Mouse (Mus musculus) G1E (cell line): ENCODE data around the gene Zfp512b. TPM values are rescaled to one million over a fixed set of nuclear protein-coding genes. Genes with fewer than 3 reads are reported as not detected.

ENCODE experiments used
- ATAC-seq: 2 replicates; pipeline ENCODE4 v1.8.0; 2016; ENCODE audit warnings: mild to moderate bottlenecking; ENCODE audit not compliant: insufficient number of reproducible peaks, poor library complexity, low FRiP score, severe bottlenecking; ENCODE audit errors: extremely low read depth
- DNase-seq: peaks from one replicate; pipeline ENCODE4 v3.0.0; 2012; ENCODE audit warnings: low spot score
- H3K27me3 ChIP-seq: 2 replicates; pipeline ENCODE4 v1.6.1; 2012; ENCODE audit warnings: mild to moderate bottlenecking, low read length, inconsistent platforms; ENCODE audit not compliant: insufficient read depth
- H3K36me3 ChIP-seq: replicated peaks from 2 replicates; pipeline ENCODE3; 2012; ENCODE audit warnings: mild to moderate bottlenecking, inconsistent platforms
- H3K4me1 ChIP-seq: 2 replicates; pipeline ENCODE4 v1.6.1; 2012; ENCODE audit warnings: low read depth, low read length, inconsistent platforms, mixed read lengths; ENCODE audit not compliant: insufficient read depth
- H3K4me3 ChIP-seq: 2 replicates; pipeline ENCODE4 v1.5.1; 2012; ENCODE audit warnings: low read depth, mild to moderate bottlenecking, inconsistent platforms, low read length, moderate library complexity, mixed read lengths
- H3K9me3 ChIP-seq: replicated peaks from 2 replicates; pipeline ENCODE4 v1.6.1; 2012; ENCODE audit warnings: inconsistent platforms
- CTCF ChIP-seq: IDR thresholded peaks from 2 replicates; pipeline ENCODE4 v1.5.1; 2012; ENCODE audit warnings: low read depth, low read length, inconsistent platforms, mixed read lengths
- GATA1 ChIP-seq: IDR thresholded peaks from 2 replicates; pipeline ENCODE4 v1.6.1; 2012; ENCODE audit warnings: borderline replicate concordance, low read length, inconsistent platforms, mixed read lengths
- GATA2 ChIP-seq: IDR thresholded peaks from 2 replicates; pipeline ENCODE4 v1.6.1; 2012; ENCODE audit warnings: low read depth, low read length, inconsistent platforms, borderline replicate concordance
- POLR2AphosphoS5 ChIP-seq: IDR thresholded peaks from 2 replicates; pipeline ENCODE4 v1.6.1; 2012; ENCODE audit warnings: low read depth, low read length, inconsistent platforms; ENCODE audit not compliant: insufficient replicate concordance
- TAL1 ChIP-seq: conservative IDR thresholded peaks from 2 replicates; pipeline ENCODE4 v1.6.1; 2012; ENCODE audit warnings: low read depth, low read length, inconsistent platforms, mixed read lengths
- polyA plus RNA-seq: library from polyadenylated mRNA; stranded (reverse); fragments of >175 nt; gene quantifications from 2 replicates; pipeline ENCODE4 v1.2.3, GENCODE M21; 2012
- total RNA-seq, 2 experiments: library from RNA; stranded (forward) in 1 of 2; stranded (reverse) in 1 of 2; fragments of 200-1000 nt in 1 of 2; fragments of >200 nt in 1 of 2; fragmentation: Nextera tagmentation in 1 of 2; gene quantifications; 2 replicates each; pipeline ENCODE4 v1.2.3; 2014 to 2017

The Zfp512b gene
- total and polyA plus RNA-seq, 3 experiments: 19.8 to 88.2 (median 40.5) TPM

DNA sequence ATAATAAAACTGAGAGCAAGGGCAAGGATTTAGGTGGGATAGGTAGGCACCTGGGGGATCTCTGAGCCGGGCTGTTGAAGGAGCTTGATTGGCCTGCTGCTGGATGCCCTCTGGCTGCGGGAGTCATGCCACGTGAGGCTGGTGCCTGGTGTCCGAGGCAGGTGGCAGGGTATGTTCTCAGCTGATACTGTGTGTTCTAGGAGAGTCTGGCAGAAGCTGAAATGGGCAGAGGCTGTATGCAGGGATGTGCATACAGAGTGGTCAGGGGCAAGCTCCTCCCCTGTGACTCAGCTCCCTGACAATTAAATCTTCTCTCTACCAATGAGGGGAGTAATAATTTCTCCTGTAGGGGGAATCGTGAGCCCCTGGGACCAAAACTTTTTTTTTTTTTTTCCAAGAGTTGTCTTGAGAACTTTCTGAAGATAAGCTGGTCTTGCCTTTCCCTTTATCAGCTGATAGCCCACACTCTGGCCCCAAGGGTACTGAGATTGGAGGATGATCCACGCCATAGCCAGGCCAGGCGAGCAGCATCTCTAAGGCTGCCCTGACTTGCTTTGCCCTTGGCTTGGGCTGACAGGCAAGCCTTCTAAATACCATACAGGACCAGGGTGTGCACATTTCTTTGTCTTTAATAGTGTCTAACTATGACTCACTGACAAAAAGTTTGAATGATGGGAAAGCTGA is 4.9 kb upstream of the Zfp512b start:
- Histone ChIP-seq H3K36me3 (peaks cover 24% of the 10 kb centered on the region), H3K4me1 (peaks cover 63% of the 10 kb centered on the region), H3K27me3 (peaks cover 5% of the 10 kb centered on the region; the same call in 1 of the 2 replicates), H3K9me3 (no peaks in the 10 kb centered on the region), H3K4me3 (no peak overlapping the region)
- DNase-seq (peak; percentile 72), ATAC-seq (peak; percentile 43; the same call in 1 of the 2 replicates)
- TF ChIP-seq POLR2AphosphoS5 (no peak), CTCF (0 out of 2 replicates have a peak, but pooled peaks have one; percentile 19)

DNA sequence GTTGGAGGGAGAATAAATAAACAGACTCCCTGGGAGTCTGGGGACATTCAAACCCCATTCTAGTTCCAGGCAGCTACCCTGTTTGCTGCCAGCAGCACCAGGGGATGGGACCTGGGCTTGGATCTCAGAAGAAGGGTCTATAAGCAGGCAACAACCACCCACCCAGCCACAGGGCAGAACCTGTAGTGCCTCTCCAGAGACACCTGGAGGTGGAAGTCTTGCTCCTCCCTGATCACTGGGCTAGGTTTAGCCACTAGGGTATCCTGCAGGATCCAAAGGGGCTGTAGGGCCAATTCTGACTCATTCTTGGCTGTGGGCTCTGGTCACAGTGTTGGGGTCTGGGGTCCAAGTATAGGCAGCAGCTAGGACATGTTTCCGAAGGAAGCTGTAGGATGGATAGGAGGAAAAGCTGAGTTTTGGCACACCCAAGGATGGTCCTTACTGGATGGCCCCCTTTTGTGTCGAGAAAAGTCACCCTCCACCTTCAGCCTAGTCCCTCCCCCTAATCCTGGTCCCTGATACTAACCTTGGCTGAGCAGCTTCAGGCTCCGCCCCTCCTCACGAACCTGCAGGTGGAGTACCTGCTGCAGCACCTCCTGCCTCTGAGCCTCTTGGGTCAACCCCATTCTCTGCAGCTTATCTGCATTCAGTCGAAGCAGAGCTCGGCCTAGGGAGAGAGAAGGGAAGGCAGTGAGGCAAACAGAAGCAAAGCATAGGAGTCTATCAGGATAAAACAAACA is 3.8 kb upstream of the Zfp512b start:
- Histone ChIP-seq H3K4me3 (no peak overlapping the region), H3K27me3 (peaks cover 5% of the 10 kb centered on the region; the same call in 1 of the 2 replicates), H3K4me1 (peaks cover 63% of the 10 kb centered on the region), H3K9me3 (no peaks in the 10 kb centered on the region), H3K36me3 (peaks cover 26% of the 10 kb centered on the region)
- TF ChIP-seq GATA2: no peak
- TF ChIP-seq TAL1: no peak
- TF ChIP-seq CTCF: no peak
- TF ChIP-seq POLR2AphosphoS5: no peak
- TF ChIP-seq GATA1: no peak
- ATAC-seq: no peak
- DNase-seq: no peak

DNA sequence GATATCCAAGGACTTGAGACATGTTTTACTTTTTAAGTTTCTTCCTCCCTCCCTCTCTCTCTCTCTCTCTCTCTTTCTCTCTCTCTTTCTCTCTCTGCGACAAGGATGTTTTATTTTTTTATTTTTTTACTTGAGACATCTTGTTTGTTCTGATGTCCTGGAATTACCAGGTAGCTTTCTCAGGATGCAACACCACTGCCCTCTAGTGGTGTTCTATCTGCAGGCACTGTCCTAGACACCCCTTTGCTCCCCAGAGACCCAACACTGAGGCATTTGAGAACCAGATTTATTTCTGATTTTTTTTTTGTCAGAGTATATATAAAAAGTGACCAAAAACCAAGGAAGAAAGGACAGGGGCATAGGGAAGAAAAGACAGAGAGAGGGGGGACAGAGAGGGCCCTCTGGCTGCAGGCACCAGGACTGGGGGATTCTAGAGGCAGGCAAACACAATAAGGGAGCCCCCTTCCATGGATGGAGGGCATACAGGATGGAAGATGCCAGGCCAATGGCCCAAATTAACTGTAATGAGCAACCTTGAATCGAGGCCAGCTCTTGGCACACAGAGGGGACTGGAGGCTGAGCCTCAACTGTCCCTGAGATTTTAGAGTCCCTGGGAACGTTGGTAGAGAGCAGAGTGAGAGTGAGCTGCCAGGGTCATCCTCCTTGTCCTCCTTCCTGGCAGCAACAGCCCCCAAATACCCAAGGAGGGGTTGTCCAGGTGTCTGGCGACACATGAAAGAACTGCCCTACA is 2.5 kb upstream of the Zfp512b start:
- Histone ChIP-seq H3K9me3 (no peaks in the 10 kb centered on the region), H3K36me3 (peaks cover 38% of the 10 kb centered on the region), H3K4me3 (no peak overlapping the region), H3K27me3 (peaks cover 5% of the 10 kb centered on the region; the same call in 1 of the 2 replicates), H3K4me1 (peaks cover 65% of the 10 kb centered on the region)
- TF ChIP-seq POLR2AphosphoS5 (no peak), GATA2 (no peak), GATA1 (no peak), CTCF (peak; percentile 53), TAL1 (no peak)
- DNase-seq: no peak
- ATAC-seq: no peak

DNA sequence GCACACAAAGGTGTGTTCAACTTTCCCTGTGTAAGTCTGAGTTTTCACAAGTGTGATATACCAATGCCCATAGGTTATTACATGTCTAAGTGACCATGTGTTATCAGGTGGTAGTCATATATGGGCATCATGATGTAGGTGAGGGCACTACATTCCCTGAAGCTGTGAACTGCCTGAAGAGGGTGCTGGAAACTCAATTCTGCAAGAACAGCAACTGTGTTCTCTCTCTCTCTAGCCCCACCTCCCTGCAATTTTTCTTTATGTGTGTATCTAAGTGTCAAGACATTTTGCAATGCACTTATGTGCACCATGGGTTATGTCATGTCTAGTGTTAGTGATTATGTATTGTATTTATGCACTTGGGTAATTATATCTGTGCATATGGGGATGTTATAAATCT is 1.3 kb upstream of the Zfp512b start:
- Histone ChIP-seq H3K9me3 (no peaks in the 10 kb centered on the region), H3K4me3 (no peak overlapping the region), H3K4me1 (peaks cover 61% of the 10 kb centered on the region), H3K27me3 (0 out of 2 replicates have a peak, but pooled peaks cover 3% of the 10 kb centered on the region), H3K36me3 (peaks cover 50% of the 10 kb centered on the region)
- DNase-seq (no peak), ATAC-seq (no peak)
- TF ChIP-seq POLR2AphosphoS5 (no peak), CTCF (no peak), GATA2 (no peak), TAL1 (no peak), GATA1 (no peak)

DNA sequence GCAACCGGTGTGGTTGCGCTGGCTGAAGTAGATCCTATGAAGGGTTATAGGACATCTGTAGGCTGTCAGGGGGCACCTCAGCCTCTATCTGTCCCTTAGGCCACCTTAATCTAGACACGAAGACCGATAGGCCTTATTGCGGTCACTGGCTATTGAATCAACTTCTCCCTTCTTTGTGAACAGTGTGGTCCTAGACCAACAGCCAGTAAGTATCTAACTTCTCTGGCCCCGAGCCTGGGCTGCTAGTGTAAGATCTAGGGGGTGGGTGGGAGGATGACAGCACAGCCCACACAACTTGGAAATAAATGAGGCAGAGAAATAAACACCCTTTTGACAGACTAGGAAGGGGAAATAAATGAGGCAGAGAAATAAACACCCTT is 429 bp upstream of the Zfp512b start:
- Histone ChIP-seq H3K36me3 (peaks cover 59% of the 10 kb centered on the region), H3K9me3 (no peaks in the 10 kb centered on the region), H3K4me3 (peak overlapping the region; percentile 80), H3K4me1 (peaks cover 58% of the 10 kb centered on the region), H3K27me3 (no peaks in the 10 kb centered on the region)
- no peak for TF ChIP-seq TAL1
- TF ChIP-seq POLR2AphosphoS5: 0 out of 2 replicates have a peak, but pooled peaks have one; percentile 44
- no peak for TF ChIP-seq GATA2
- TF ChIP-seq GATA1: no peak
- no peak for TF ChIP-seq CTCF
- ATAC-seq (peak; percentile 19; the same call in 1 of the 2 replicates), DNase-seq (no peak)
